Mouse (Mus musculus): Measurements from ENCODE around the gene Lcorl.
"Not testable (repeated sequence)": the region's sequence is repeated elsewhere in the genome, so short reads cannot be mapped to it uniquely, and the experiment has no call there.

The Lcorl gene

GRCm38 (mm10) chr5:45706811-45707210 is 150.6 kb downstream of the Lcorl start:
- no peak for DNase-seq (ENCODE audit: low read depth)

GRCm38 (mm10) chr5:45691678-45692077 is 165.7 kb downstream of the Lcorl start:
- DNase-seq (ENCODE audit: low read depth), result no peak

- DNase-seq (ENCODE audit: low read depth), result no peak
These were observed 166.6 kb downstream of the Lcorl start for GRCm38 (mm10) chr5:45690802-45691201.

GRCm38 (mm10) chr5:45689152-45689551 is 168.3 kb downstream of the Lcorl start:
- DNase-seq (ENCODE audit: low read depth), result peak; percentile 68

- DNase-seq (ENCODE audit: low read depth), result no peak
These were observed 171.2 kb downstream of the Lcorl start for GRCm38 (mm10) chr5:45686223-45686622.

- DNase-seq (ENCODE audit: low read depth), result no peak
These were observed 172.2 kb downstream of the Lcorl start for GRCm38 (mm10) chr5:45685243-45685642.

GRCm38 (mm10) chr5:45683388-45683787 is 174.0 kb downstream of the Lcorl start:
- DNase-seq (ENCODE audit: low read depth), result no peak

GRCm38 (mm10) chr5:45679955-45680354 is 177.5 kb downstream of the Lcorl start:
- no peak for DNase-seq (ENCODE audit: low read depth)

GRCm38 (mm10) chr5:45677639-45678038 is 179.8 kb downstream of the Lcorl start:
- DNase-seq (ENCODE audit: low read depth), result no peak

GRCm38 (mm10) chr5:45675032-45675431 is 182.4 kb downstream of the Lcorl start:
- DNase-seq (ENCODE audit: low read depth), result peak; percentile 36

GRCm38 (mm10) chr5:45670894-45671494 is 186.4 kb downstream of the Lcorl start:
- no peak for DNase-seq (ENCODE audit: low read depth)

GRCm38 (mm10) chr5:45670280-45670670 is 187.1 kb downstream of the Lcorl start:
- DNase-seq (ENCODE audit: low read depth), result peak; percentile 40

- DNase-seq (ENCODE audit: low read depth), result peak; percentile 99
These were observed 187.7 kb downstream of the Lcorl start, which contains the start of gene Ncapg for GRCm38 (mm10) chr5:45669598-45670279. Ncapg (plus strand) TSS chr5:45669919.

- no peak for DNase-seq (ENCODE audit: low read depth)
These were observed 188.2 kb downstream of the Lcorl start for GRCm38 (mm10) chr5:45669234-45669597.

- peak; percentile 40 for DNase-seq (ENCODE audit: low read depth)
These were observed 188.6 kb downstream of the Lcorl start for GRCm38 (mm10) chr5:45668831-45669230.

- peak; percentile 84 for DNase-seq (ENCODE audit: low read depth)
These were observed 189.1 kb downstream of the Lcorl start for GRCm38 (mm10) chr5:45668324-45668723.

- not testable (repeated sequence) for DNase-seq (ENCODE audit: low read depth)
These were observed 199.0 kb downstream of the Lcorl start for GRCm38 (mm10) chr5:45658406-45658805.

GRCm38 (mm10) chr5:45651026-45651703 is 206.2 kb downstream of the Lcorl start:
- no peak for DNase-seq (ENCODE audit: low read depth)

Data from NIH3T3 (cell line).